Mouse (Mus musculus): ENCODE measurements around the gene Gpr132. TPM values are rescaled to one million over a fixed set of nuclear protein-coding genes. Genes with fewer than 3 reads are reported as not detected.

Gpr132 gene
- polyA plus RNA-seq, 1 experiment from 2014 or later, result 0.08 TPM

- 0 out of 2 replicates have a peak, but pooled peaks have one; percentile 7 for ATAC-seq
These were observed 5.6 kb upstream of the Gpr132 start for GRCm38 (mm10) chr12:112873452-112874190.

GRCm38 (mm10) chr12:112872991-112873390, 5.0 kb upstream of the Gpr132 start:
- Histone ChIP-seq H3K9me3 (ENCODE audit: control insufficient read depth, low read length) (no peaks in the 10 kb centered on the region), H3K4me2 (ENCODE audit: low read length) (no peak overlapping the region), H3K36me3 (ENCODE audit: control insufficient read depth, insufficient read depth, low read length) (no peaks in the 10 kb centered on the region), H3K9ac (ENCODE audit: low read depth, low read length) (no peak overlapping the region), H3K4me3 (ENCODE audit: low read length) (no peak overlapping the region), H3K4me1 (ENCODE audit: control insufficient read depth, insufficient read depth, low read depth, low read length) (peaks cover 28% of the 10 kb centered on the region), H3K27me3 (replicated peaks; ENCODE audit: control insufficient read depth, insufficient read depth, low read length) (peaks cover 42% of the 10 kb centered on the region), H3K27ac (ENCODE audit: low read depth, low read length) (no peak overlapping the region)
- ATAC-seq, result no peak
- WGBS, result 84% methylated on average over 10 of the region's 10 CpGs

More at GRCm38 (mm10) chr12:112873452-112874190, 5.6 kb upstream of the Gpr132 start:
- H3K36me3 ChIP-seq (ENCODE audit: control insufficient read depth, insufficient read depth, low read length), result no peaks in the 10 kb centered on the region
- peak overlapping the region; percentile 41; the same call in 1 of the 2 replicates for H3K9ac ChIP-seq (ENCODE audit: low read depth, low read length)
- no peaks in the 10 kb centered on the region for H3K9me3 ChIP-seq (ENCODE audit: control insufficient read depth, low read length)
- peaks cover 48% of the 10 kb centered on the region for H3K27me3 ChIP-seq (replicated peaks; ENCODE audit: control insufficient read depth, insufficient read depth, low read length)
- no peak overlapping the region for H3K27ac ChIP-seq (ENCODE audit: low read depth, low read length)
- WGBS, result 24% methylated on average over 18 of the region's 18 CpGs
- peaks cover 28% of the 10 kb centered on the region for H3K4me1 ChIP-seq (ENCODE audit: control insufficient read depth, insufficient read depth, low read depth, low read length)
- peak overlapping the region; percentile 37 for H3K4me3 ChIP-seq (ENCODE audit: low read length)
- H3K4me2 ChIP-seq (ENCODE audit: low read length), result peak overlapping the region; percentile 64

GRCm38 (mm10) chr12:112871272-112871671, 3.2 kb upstream of the Gpr132 start:
- H3K4me3 ChIP-seq (ENCODE audit: low read length), result no peak overlapping the region
- no peak overlapping the region for H3K9ac ChIP-seq (ENCODE audit: low read depth, low read length)
- no peaks in the 10 kb centered on the region for H3K36me3 ChIP-seq (ENCODE audit: control insufficient read depth, insufficient read depth, low read length)
- no peak overlapping the region for H3K4me2 ChIP-seq (ENCODE audit: low read length)
- no peak for ATAC-seq
- H3K4me1 ChIP-seq (ENCODE audit: control insufficient read depth, insufficient read depth, low read depth, low read length), result peaks cover 14% of the 10 kb centered on the region
- 83% methylated on average over 2 of the region's 2 CpGs for WGBS
- no peak overlapping the region for H3K27ac ChIP-seq (ENCODE audit: low read depth, low read length)
- H3K9me3 ChIP-seq (ENCODE audit: control insufficient read depth, low read length), result no peaks in the 10 kb centered on the region
- peaks cover 25% of the 10 kb centered on the region for H3K27me3 ChIP-seq (replicated peaks; ENCODE audit: control insufficient read depth, insufficient read depth, low read length)

- no peak overlapping the region for H3K4me2 ChIP-seq (ENCODE audit: low read length)
- H3K9ac ChIP-seq (ENCODE audit: low read depth, low read length), result no peak overlapping the region
- H3K4me3 ChIP-seq (ENCODE audit: low read length), result no peak overlapping the region
- H3K27me3 ChIP-seq (replicated peaks; ENCODE audit: control insufficient read depth, insufficient read depth, low read length), result peaks cover 20% of the 10 kb centered on the region
- ATAC-seq, result no peak
- H3K27ac ChIP-seq (ENCODE audit: low read depth, low read length), result no peak overlapping the region
- H3K36me3 ChIP-seq (ENCODE audit: control insufficient read depth, insufficient read depth, low read length), result no peaks in the 10 kb centered on the region
- no peaks in the 10 kb centered on the region for H3K9me3 ChIP-seq (ENCODE audit: control insufficient read depth, low read length)
- WGBS, result 62% methylated on average over 13 of the region's 13 CpGs
- peaks cover 11% of the 10 kb centered on the region for H3K4me1 ChIP-seq (ENCODE audit: control insufficient read depth, insufficient read depth, low read depth, low read length)
These were observed 2.7 kb upstream of the Gpr132 start for GRCm38 (mm10) chr12:112870775-112871174.

DNA sequence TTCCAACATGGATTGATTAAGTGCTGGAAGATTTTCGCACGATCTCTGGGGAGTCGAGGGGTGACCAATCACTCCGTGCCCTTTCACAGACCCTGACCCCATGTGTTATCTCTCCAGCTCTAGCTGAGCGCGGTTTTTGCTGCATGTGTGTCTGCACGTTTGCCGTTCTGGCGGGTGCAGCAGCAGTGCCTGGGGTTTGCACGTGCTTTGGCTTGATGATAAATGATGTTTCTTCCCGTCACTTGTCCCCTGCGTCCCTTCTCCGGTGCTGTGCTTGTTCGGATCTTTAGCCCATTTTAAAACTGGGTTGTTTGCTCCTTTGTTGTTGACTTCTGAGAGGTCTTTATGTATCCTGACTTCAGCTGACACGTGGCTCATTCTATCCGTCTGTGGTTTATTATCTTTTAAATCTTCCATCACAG, 1.8 kb upstream of the Gpr132 start:
- peak overlapping the region; percentile 27; the same call in 1 of the 2 replicates for H3K9ac ChIP-seq (ENCODE audit: low read depth, low read length)
- no peak overlapping the region for H3K27ac ChIP-seq (ENCODE audit: low read depth, low read length)
- H3K4me1 ChIP-seq (ENCODE audit: control insufficient read depth, insufficient read depth, low read depth, low read length), result peaks cover 11% of the 10 kb centered on the region
- H3K9me3 ChIP-seq (ENCODE audit: control insufficient read depth, low read length), result no peaks in the 10 kb centered on the region
- WGBS, result 14% methylated on average over 16 of the region's 16 CpGs
- H3K4me2 ChIP-seq (ENCODE audit: low read length), result peak overlapping the region; percentile 46
- no peak for ATAC-seq
- H3K27me3 ChIP-seq (replicated peaks; ENCODE audit: control insufficient read depth, insufficient read depth, low read length), result peaks cover 11% of the 10 kb centered on the region
- H3K4me3 ChIP-seq (ENCODE audit: low read length), result no peak overlapping the region
- no peaks in the 10 kb centered on the region for H3K36me3 ChIP-seq (ENCODE audit: control insufficient read depth, insufficient read depth, low read length)

GRCm38 (mm10) chr12:112867106-112867674, 838 bp downstream of the Gpr132 start:
- Histone ChIP-seq H3K27me3 (replicated peaks; ENCODE audit: control insufficient read depth, insufficient read depth, low read length) (no peaks in the 10 kb centered on the region; the same call in 1 of the 2 replicates), H3K4me1 (ENCODE audit: control insufficient read depth, insufficient read depth, low read depth, low read length) (peaks cover 7% of the 10 kb centered on the region), H3K9ac (ENCODE audit: low read depth, low read length) (no peak overlapping the region), H3K4me3 (ENCODE audit: low read length) (no peak overlapping the region), H3K36me3 (ENCODE audit: control insufficient read depth, insufficient read depth, low read length) (no peaks in the 10 kb centered on the region), H3K27ac (ENCODE audit: low read depth, low read length) (no peak overlapping the region), H3K9me3 (ENCODE audit: control insufficient read depth, low read length) (no peaks in the 10 kb centered on the region), H3K4me2 (ENCODE audit: low read length) (no peak overlapping the region)
- no peak for ATAC-seq
- WGBS, result 81% methylated on average over 7 of the region's 7 CpGs

DNA sequence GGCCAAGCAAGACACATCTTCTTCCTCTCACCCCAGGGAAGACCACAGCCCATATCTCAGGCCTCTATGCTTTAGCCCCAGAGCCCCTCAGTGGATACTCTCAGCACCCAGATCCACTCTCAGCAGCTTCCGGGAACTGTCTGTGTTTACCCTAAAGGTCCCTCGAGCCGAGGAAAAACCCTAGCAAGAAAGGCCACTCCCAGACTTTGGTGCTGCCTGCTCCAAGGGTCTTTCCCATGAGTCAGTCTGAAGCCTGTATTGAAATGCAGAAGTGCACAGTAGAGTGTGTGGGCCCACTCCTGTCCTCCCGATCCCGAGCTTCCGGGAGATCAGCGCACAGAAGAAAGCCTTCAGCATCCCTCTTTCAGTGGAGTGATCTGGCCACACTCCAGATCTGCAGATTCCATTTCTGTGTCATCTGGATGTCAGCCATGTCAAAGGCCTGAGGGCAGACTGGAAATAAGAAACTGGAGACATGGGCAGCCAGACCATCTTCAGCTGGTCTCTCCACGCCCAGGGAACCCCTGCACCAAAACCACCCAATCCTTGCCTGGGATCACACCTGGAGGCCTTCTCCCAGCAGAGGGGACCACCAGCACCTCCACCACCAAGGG, 1.5 kb downstream of the Gpr132 start:
- Histone ChIP-seq H3K27me3 (replicated peaks; ENCODE audit: control insufficient read depth, insufficient read depth, low read length) (no peaks in the 10 kb centered on the region; the same call in 1 of the 2 replicates), H3K9ac (ENCODE audit: low read depth, low read length) (no peak overlapping the region), H3K4me3 (ENCODE audit: low read length) (no peak overlapping the region), H3K4me2 (ENCODE audit: low read length) (no peak overlapping the region), H3K36me3 (ENCODE audit: control insufficient read depth, insufficient read depth, low read length) (no peaks in the 10 kb centered on the region), H3K27ac (ENCODE audit: low read depth, low read length) (no peak overlapping the region), H3K9me3 (ENCODE audit: control insufficient read depth, low read length) (no peaks in the 10 kb centered on the region), H3K4me1 (ENCODE audit: control insufficient read depth, insufficient read depth, low read depth, low read length) (peaks cover 7% of the 10 kb centered on the region)
- WGBS, result 72% methylated on average over 8 of the region's 8 CpGs
- ATAC-seq, result no peak

DNA sequence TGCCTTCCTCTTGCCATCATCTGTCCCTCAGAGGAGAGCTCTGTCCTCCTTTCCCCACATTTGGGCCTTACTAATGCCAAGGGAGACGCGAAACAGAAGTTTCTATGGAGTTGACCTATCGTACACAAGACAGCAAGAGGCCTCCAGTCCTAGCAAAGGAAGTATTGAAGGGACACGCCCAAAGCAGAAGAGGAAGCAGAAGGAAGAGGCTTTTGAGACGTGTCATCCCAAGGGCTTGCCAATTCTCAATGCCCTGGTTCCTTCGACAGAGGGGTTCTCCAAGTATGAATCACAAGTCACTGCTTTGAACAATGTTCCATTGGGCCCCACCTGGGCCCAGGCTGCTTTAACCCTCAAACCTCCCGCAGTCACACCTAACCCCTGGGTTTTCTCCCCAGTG, 3.2 kb downstream of the Gpr132 start:
- H3K9me3 ChIP-seq (ENCODE audit: control insufficient read depth, low read length), result no peaks in the 10 kb centered on the region
- H3K36me3 ChIP-seq (ENCODE audit: control insufficient read depth, insufficient read depth, low read length), result no peaks in the 10 kb centered on the region
- H3K27ac ChIP-seq (ENCODE audit: low read depth, low read length), result no peak overlapping the region
- no peak overlapping the region for H3K9ac ChIP-seq (ENCODE audit: low read depth, low read length)
- no peak for ATAC-seq
- H3K4me1 ChIP-seq (ENCODE audit: control insufficient read depth, insufficient read depth, low read depth, low read length), result peaks cover 6% of the 10 kb centered on the region
- 90% methylated on average over 7 of the region's 7 CpGs for WGBS
- H3K4me2 ChIP-seq (ENCODE audit: low read length), result no peak overlapping the region
- no peaks in the 10 kb centered on the region for H3K27me3 ChIP-seq (replicated peaks; ENCODE audit: control insufficient read depth, insufficient read depth, low read length)
- no peak overlapping the region for H3K4me3 ChIP-seq (ENCODE audit: low read length)

- WGBS, result 56% methylated on average over 9 of the region's 9 CpGs
- Histone ChIP-seq H3K4me3 (ENCODE audit: low read length) (no peak overlapping the region), H3K36me3 (ENCODE audit: control insufficient read depth, insufficient read depth, low read length) (no peaks in the 10 kb centered on the region), H3K9ac (ENCODE audit: low read depth, low read length) (no peak overlapping the region), H3K4me1 (ENCODE audit: control insufficient read depth, insufficient read depth, low read depth, low read length) (no peaks in the 10 kb centered on the region), H3K9me3 (ENCODE audit: control insufficient read depth, low read length) (no peaks in the 10 kb centered on the region), H3K27me3 (replicated peaks; ENCODE audit: control insufficient read depth, insufficient read depth, low read length) (no peaks in the 10 kb centered on the region; the same call in 1 of the 2 replicates), H3K4me2 (ENCODE audit: low read length) (no peak overlapping the region), H3K27ac (ENCODE audit: low read depth, low read length) (no peak overlapping the region)
- no peak for ATAC-seq
These were observed 6.1 kb downstream of the Gpr132 start for GRCm38 (mm10) chr12:112861911-112862321.

All from hindbrain, embryonic 16.5 days (tissue).